Mouse (Mus musculus) CH12.LX (cell line): ENCODE data around the gene Rnase4.

Experiments used
- CTCF ChIP-seq, 2 experiments: IDR thresholded peaks in 1 of 2; conservative IDR thresholded peaks in 1 of 2; 2 replicates each; pipeline ENCODE4 v1.5.1; 2011 to 2012; ENCODE audit warnings: low read depth in 2 of 2, low read length in 2 of 2, improper control_type of control experiment in 1 of 2, inconsistent platforms in 1 of 2, mild to moderate bottlenecking in 1 of 2, moderate library complexity in 1 of 2
- EP300 ChIP-seq: IDR thresholded peaks from 2 replicates; pipeline ENCODE4 v1.6.1; 2011; ENCODE audit warnings: low read length, improper control_type of control experiment
- ETS1 ChIP-seq: conservative IDR thresholded peaks from 2 replicates; pipeline ENCODE4 v1.6.1; 2012; ENCODE audit warnings: low read depth, mild to moderate bottlenecking, inconsistent platforms, low read length, improper control_type of control experiment, moderate library complexity
- MEF2A ChIP-seq: IDR thresholded peaks from 2 replicates; pipeline ENCODE4 v1.6.1; 2014; ENCODE audit warnings: low read depth, mild to moderate bottlenecking, inconsistent platforms, low read length, improper control_type of control experiment, borderline replicate concordance
- NRF1 ChIP-seq: IDR thresholded peaks from 2 replicates; pipeline ENCODE4 v1.6.1; 2014; ENCODE audit warnings: low read depth, mild to moderate bottlenecking, inconsistent platforms, low read length, improper control_type of control experiment, moderate library complexity
- POLR2A ChIP-seq: IDR thresholded peaks from 2 replicates; pipeline ENCODE4 v1.6.1; 2011; ENCODE audit warnings: low read depth, mild to moderate bottlenecking, improper control_type of control experiment, low read length
- RCOR1 ChIP-seq: conservative IDR thresholded peaks from 2 replicates; pipeline ENCODE4 v1.6.1; 2012; ENCODE audit warnings: low read depth, mild to moderate bottlenecking, inconsistent platforms, low read length, improper control_type of control experiment
- SIN3A ChIP-seq: IDR thresholded peaks from 2 replicates; pipeline ENCODE4 v1.6.1; 2012; ENCODE audit warnings: low read length, improper control_type of control experiment, inconsistent platforms
- UBTF ChIP-seq: IDR thresholded peaks from 2 replicates; pipeline ENCODE4 v1.6.1; 2012; ENCODE audit warnings: low read depth, mild to moderate bottlenecking, inconsistent platforms, low read length, improper control_type of control experiment, moderate library complexity
- USF1 ChIP-seq: IDR thresholded peaks from 2 replicates; pipeline ENCODE4 v1.6.1; 2014; ENCODE audit warnings: low read depth, mild to moderate bottlenecking, inconsistent platforms, low read length, improper control_type of control experiment

GRCm38 (mm10) chr14:51148006-51148405 lies 57.1 kb downstream of the Rnase4 start:
- TF ChIP-seq ETS1 (no peak), MEF2A (no peak), CTCF (conservative IDR thresholded peaks at IDR 0.05 in 1 of 2, IDR thresholded peaks at IDR 0.05 in 1 of 2; ENCODE audit: low read depth in 2 of 2, low read length in 2 of 2) (no peak), POLR2A (no peak), EP300 (no peak), UBTF (no peak), RCOR1 (no peak), SIN3A (no peak), NRF1 (no peak), USF1 (no peak)
